8 mouse cellular contexts compared by ENCODE assay signal in the genomic region with DNA sequence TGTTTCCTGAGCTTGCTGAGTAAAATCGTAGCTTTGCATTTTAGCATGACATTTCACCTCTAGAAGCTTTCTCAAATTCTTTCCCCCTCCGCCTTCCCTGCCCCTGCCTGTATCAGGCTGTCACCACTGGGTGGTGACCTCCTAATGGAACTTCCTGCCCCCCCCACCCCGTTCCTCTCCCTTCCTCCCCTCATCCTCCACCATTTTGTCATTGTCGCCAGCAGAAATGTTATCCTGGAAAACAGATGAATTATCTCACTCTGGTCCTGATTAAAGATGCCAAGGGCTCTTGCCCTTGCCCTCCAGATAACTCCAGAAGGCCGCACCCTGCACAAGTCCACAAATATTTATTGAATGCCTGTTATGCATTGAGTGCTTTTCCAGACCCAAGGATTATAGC. TPM values are rescaled to one million over a fixed set of nuclear protein-coding genes. Genes with fewer than 3 reads are reported as not detected.
DNase-seq lines count a peak whose midpoint lies in the region; ATAC-seq lines count a peak whose summit lies in the region.

No protein-coding gene starts in this region.

- peak overlapping the region; percentile 49 to 65 for H3K27ac ChIP-seq in heart, embryonic 14.5 days (replicated peaks in 1 of 2; ENCODE audit: control insufficient read depth in 1 of 2, insufficient read depth in 1 of 2, low read depth in 2 of 2, low read length in 2 of 2)
- peak overlapping the region; percentile 79 for H3K27ac ChIP-seq in hindbrain, embryonic 12.5 days
- H3K27ac ChIP-seq in liver, embryonic 16.5 days (ENCODE audit: low read length): no peak overlapping the region
- peak overlapping the region; percentile 73 for H3K27ac ChIP-seq in neural tube, embryonic 14.5 days (ENCODE audit: low read depth, low read length)

- intact Hi-C loops in heart, postnatal 36 days (cut with DNase I): loop anchor here (5.0 kb wide), 1 partner anchor 57 kb away; a partner anchor contains a TSS

- H3K4me2 ChIP-seq in heart, embryonic 14.5 days (ENCODE audit: low read length): peak overlapping the region; percentile 24
- no peak overlapping the region for H3K4me2 ChIP-seq in hindbrain, embryonic 12.5 days (replicated peaks)
- H3K4me2 ChIP-seq in liver, embryonic 16.5 days (ENCODE audit: low read depth, low read length): no peak overlapping the region
- no peak overlapping the region for H3K4me2 ChIP-seq in neural tube, embryonic 14.5 days (ENCODE audit: low read depth, low read length)

- no peak for ATAC-seq in heart, embryonic 14.5 days (ENCODE audit: insufficient number of reproducible peaks, insufficient read depth, low FRiP score, low read depth)
- no peak for ATAC-seq in hindbrain, embryonic 12.5 days (ENCODE audit: low FRiP score)
- ATAC-seq in liver, embryonic 16.5 days (ENCODE audit: low read depth): peak; percentile 54; the same call in 1 of the 2 replicates
- no peak for ATAC-seq in neural tube, embryonic 14.5 days (ENCODE audit: low read depth)

- 0 out of 2 replicates have a peak, but pooled peaks cover 9% of the 10 kb centered on the region for H3K36me3 ChIP-seq in heart, embryonic 14.5 days (ENCODE audit: control insufficient read depth, insufficient read depth, low read length)
- H3K36me3 ChIP-seq in hindbrain, embryonic 12.5 days: no peaks in the 10 kb centered on the region
- no peaks in the 10 kb centered on the region for H3K36me3 ChIP-seq in liver, embryonic 16.5 days (ENCODE audit: control insufficient read depth, insufficient read depth)
- peaks cover 11% of the 10 kb centered on the region for H3K36me3 ChIP-seq in neural tube, embryonic 14.5 days (ENCODE audit: control insufficient read depth, insufficient read depth, low read length)

- H3K4me3 ChIP-seq in heart, embryonic 14.5 days (ENCODE audit: control insufficient read depth in 1 of 2, insufficient read depth in 1 of 2, low read depth in 1 of 2, low read length in 2 of 2): no peak overlapping the region
- no peak overlapping the region for H3K4me3 ChIP-seq in hindbrain, embryonic 12.5 days
- H3K4me3 ChIP-seq in liver, embryonic 16.5 days (ENCODE audit: low read depth, low read length): no peak overlapping the region
- H3K4me3 ChIP-seq in neural tube, embryonic 14.5 days (ENCODE audit: low read depth, low read length): no peak overlapping the region

- H3K9me3 ChIP-seq in heart, embryonic 14.5 days (ENCODE audit: control insufficient read depth, low read length): no peaks in the 10 kb centered on the region
- H3K9me3 ChIP-seq in hindbrain, embryonic 12.5 days (replicated peaks): no peaks in the 10 kb centered on the region
- H3K9me3 ChIP-seq in liver, embryonic 16.5 days (replicated peaks; ENCODE audit: control insufficient read depth, low read length): no peaks in the 10 kb centered on the region
- H3K9me3 ChIP-seq in neural tube, embryonic 14.5 days (ENCODE audit: control insufficient read depth, low read length): no peaks in the 10 kb centered on the region

- no peaks in the 10 kb centered on the region for H3K27me3 ChIP-seq in heart, embryonic 14.5 days (ENCODE audit: control insufficient read depth, insufficient read depth, low read length)
- no peaks in the 10 kb centered on the region for H3K27me3 ChIP-seq in hindbrain, embryonic 12.5 days
- no peaks in the 10 kb centered on the region for H3K27me3 ChIP-seq in liver, embryonic 16.5 days (ENCODE audit: control insufficient read depth, insufficient read depth, low read depth, low read length)
- H3K27me3 ChIP-seq in neural tube, embryonic 14.5 days (ENCODE audit: control insufficient read depth, insufficient read depth, low read length): no peaks in the 10 kb centered on the region

- peaks cover 47 to 65% of the 10 kb centered on the region in 2 experiments for H3K4me1 ChIP-seq in heart, embryonic 14.5 days (ENCODE audit: control insufficient read depth in 2 of 2, insufficient read depth in 2 of 2, low read length in 2 of 2)
- H3K4me1 ChIP-seq in hindbrain, embryonic 12.5 days: peaks cover 89% of the 10 kb centered on the region
- peaks cover 3% of the 10 kb centered on the region; the same call in 1 of the 2 replicates for H3K4me1 ChIP-seq in liver, embryonic 16.5 days (ENCODE audit: control insufficient read depth, low read depth, low read length)
- H3K4me1 ChIP-seq in neural tube, embryonic 14.5 days (ENCODE audit: control insufficient read depth, insufficient read depth, low read length): peaks cover 65% of the 10 kb centered on the region

- no peak for DNase-seq in heart, postnatal 36 days
- DNase-seq in layer of hippocampus, postnatal 14 days (ENCODE audit: low spot score in 2 of 2): no peak
- no peak for DNase-seq in spleen, postnatal 14 days (ENCODE audit: low spot score in 2 of 2)
- no peak for DNase-seq in cerebellum, postnatal 14 days

- 13% methylated on average over 5 of the region's 5 CpGs for WGBS in heart, embryonic 14.5 days
- WGBS in hindbrain, embryonic 12.5 days: 48% methylated on average over 5 of the region's 5 CpGs
- 45% methylated on average over 5 of the region's 5 CpGs for WGBS in liver, embryonic 16.5 days (ENCODE audit: insufficient replicate concordance)
- WGBS in neural tube, embryonic 14.5 days: 49% methylated on average over 5 of the region's 5 CpGs

- H3K9ac ChIP-seq in heart, embryonic 14.5 days (ENCODE audit: low read length): no peak overlapping the region
- no peak overlapping the region for H3K9ac ChIP-seq in hindbrain, embryonic 12.5 days
- H3K9ac ChIP-seq in liver, embryonic 16.5 days (ENCODE audit: low read depth, low read length): no peak overlapping the region
- no peak overlapping the region for H3K9ac ChIP-seq in neural tube, embryonic 14.5 days (replicated peaks; ENCODE audit: low read depth, low read length)

RNA-seq across cellular contexts. Expression of a gene that starts 57.0 kb away (rescaled TPM):
- polyA plus RNA-seq in heart, embryonic 14.5 days (2014; fragmentation: Nextera tagmentation; extraction: Ambion mirVana): 10.2 and 10.8 TPM in 2 replicates
- total RNA-seq in heart, postnatal 36 days (2021): 1 to 10 TPM; 7.2 to 8.0 TPM
- 5.8 and 7.0 TPM in 2 replicates for polyA plus RNA-seq in hindbrain, embryonic 12.5 days (2016; fragmentation: Nextera tagmentation; extraction: Ambion mirVana)
- polyA plus RNA-seq in liver, embryonic 16.5 days (2015; fragmentation: Nextera tagmentation; extraction: Ambion mirVana): 1.2 and 1.5 TPM in 2 replicates
- 5.7 and 6.1 TPM in 2 replicates for polyA plus RNA-seq in neural tube, embryonic 14.5 days (2014; fragmentation: Nextera tagmentation; extraction: Ambion mirVana)
- total RNA-seq in layer of hippocampus, postnatal 14 days (2021): 1 to 10 TPM; 3.6 to 4.3 TPM
